Mouse (Mus musculus): ENCODE results near the gene Zdhhc4.

Gene Zdhhc4

GRCm38 (mm10) chr5:143328690-143329495 is at the start of gene Zdhhc4:
Gene Zdhhc4 (minus strand): TSS chr5:143329256.
- peak; percentile 91 to 94 for DNase-seq (ENCODE audit: low spot score in 2 of 2)

GRCm38 (mm10) chr5:143376156-143376555 is 47.1 kb upstream of the Zdhhc4 start:
- DNase-seq (ENCODE audit: low spot score in 2 of 2) = no peak

- DNase-seq (ENCODE audit: low spot score in 2 of 2) = peak; percentile 48 to 59
These were observed 46.2 kb upstream of the Zdhhc4 start for GRCm38 (mm10) chr5:143375242-143375641.

DNA sequence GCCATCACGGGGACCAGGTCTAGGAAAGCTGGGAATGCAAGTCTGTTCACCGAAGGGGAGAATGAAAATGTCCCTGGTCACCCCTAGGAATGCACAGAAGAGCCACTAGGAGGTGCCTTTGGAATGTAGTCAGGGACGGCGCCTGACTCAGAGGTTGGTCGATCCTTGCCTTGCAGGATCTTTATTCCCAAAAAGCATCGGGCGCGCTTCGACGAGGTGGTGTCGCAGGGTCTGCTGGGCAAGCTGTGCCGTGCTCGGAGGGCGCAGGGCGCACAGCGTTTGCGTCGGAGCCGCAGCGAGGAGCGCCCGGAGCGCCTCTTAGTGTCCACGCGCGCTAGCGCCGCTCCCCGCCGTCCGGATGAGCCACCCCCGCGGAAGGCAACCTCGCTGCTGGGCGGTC is 43.8 kb upstream of the Zdhhc4 start:
- no peak for DNase-seq (ENCODE audit: low spot score in 2 of 2)

DNA sequence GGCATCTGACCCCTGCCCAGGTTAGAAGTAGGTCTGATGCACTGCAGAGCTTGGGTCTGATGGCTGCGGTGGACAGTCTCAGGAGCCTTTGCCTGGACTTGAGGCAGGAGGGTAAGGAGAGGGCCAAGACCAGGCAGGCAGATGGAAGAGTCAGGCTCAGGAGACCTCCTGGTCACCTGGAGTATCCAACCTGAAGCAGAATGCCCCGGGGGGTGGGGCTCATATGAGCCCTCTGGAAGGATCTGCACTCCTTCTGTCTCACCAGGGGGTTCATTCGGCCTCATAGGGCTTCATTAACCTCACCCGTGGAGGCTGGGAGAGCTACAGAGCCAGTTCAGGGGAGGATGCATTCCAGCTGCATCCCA is 42.1 kb upstream of the Zdhhc4 start:
- DNase-seq (ENCODE audit: low spot score in 2 of 2) = no peak

DNA sequence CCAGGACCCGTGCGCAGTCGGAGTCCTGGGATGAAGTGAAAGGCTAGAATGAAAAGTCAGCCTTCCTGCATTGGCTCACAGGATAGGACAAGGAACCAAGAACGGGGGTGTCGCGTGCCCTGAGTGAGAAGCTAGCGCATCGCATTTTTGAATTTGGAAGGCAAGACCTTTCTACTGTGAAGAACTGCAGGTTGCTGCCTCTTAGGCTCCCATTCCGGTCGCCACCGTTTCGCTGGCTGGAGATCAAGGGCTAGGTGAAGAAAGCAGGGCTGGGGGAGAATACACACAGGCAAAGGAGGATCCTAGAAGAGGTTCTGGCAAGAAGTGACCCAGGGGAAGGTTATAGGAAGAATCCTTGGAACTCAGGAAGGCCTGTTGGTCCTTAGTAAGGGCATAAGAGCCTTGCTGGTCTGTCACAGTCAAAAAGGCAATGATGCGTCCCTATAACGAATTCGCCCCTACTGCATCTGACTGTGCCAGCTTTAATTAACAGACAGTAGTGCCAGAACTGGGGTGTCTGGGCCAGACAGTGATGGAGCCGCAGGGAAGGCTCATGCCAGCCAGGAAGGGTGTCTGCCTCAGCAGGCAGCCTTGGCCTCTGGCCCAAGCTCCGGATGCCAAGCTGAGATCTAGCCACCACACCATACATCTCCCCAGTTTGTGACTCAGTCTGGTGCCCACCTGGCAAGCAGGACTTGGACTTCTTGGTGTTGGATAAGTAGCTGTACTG is 41.5 kb upstream of the Zdhhc4 start:
- no peak for DNase-seq (ENCODE audit: low spot score in 2 of 2)

DNA sequence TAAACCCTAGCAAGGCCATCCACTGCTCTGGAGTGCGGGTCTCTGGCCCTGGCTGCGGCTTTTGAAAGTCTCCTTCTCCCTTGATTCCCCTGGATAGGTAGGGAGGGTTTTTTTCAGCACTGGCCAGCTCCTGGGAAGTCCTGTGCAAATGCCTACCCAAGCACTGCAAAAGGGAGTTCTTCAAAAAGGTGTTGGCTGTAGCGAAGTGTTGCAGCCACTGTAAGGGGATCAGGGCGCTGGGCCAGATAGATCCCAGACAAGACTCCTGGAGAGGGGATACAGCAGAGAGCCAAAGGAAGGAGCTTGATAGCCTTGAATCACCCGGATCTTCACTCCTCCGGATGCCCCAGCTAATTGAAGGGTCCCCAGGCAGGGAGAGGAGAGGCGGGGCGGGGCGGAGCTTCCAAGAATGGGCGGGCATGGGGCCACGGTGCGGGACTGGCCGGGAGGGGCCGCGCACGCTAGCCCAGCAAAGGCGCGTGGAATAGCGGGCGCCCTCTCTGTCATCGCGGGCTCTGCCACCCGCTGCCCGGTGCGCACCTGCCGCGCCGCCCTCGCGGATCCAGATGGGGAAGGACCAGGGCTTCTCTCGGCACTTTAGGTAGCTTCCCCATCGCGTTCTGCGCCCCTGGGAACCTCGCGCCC is 40.7 kb upstream of the Zdhhc4 start:
- no peak for DNase-seq (ENCODE audit: low spot score in 2 of 2)

DNA sequence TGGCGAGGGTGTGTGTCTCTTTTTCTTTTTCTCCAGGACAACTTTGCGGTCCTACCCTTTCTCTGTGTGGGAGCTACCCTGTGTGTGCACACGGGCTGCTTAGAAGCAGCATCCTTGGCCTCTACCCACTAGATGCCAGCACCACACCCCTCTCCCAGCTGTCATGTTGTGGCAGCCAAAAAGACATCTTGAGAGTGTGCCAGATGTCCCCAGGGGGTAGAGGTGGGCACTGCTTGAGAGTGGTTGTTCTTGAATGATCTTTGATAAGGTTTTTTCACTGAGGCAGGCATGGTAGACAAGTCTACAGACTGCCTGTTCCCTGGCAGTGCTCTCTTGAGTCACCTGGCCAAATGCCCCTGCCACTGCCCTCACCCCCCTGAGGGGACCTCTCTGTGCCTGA is 38.9 kb upstream of the Zdhhc4 start:
- no peak for DNase-seq (ENCODE audit: low spot score in 2 of 2)

GRCm38 (mm10) chr5:143363678-143364615 is 34.9 kb upstream of the Zdhhc4 start:
- DNase-seq (ENCODE audit: low spot score in 2 of 2) = no peak

DNA sequence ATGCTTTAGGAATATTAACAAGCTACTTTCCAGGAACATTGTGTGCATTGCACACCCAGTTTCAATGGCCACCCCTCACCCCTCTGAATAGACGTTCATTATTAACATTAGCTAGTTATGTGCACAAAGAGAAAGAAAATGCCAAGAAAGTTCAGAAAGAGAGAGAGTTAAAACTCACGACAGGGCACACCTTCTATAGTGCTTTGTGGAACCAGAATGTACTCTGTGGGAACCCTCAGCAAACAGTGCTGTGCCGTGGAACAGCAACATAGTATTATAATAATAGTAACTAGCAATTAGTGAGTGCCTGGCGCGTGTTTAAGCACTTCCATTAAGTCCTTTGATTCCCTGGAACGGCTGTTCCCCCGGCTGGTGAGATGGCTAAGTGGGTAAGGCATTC is 32.4 kb upstream of the Zdhhc4 start:
- no peak for DNase-seq (ENCODE audit: low spot score in 2 of 2)

GRCm38 (mm10) chr5:143360000-143360399 is 30.9 kb upstream of the Zdhhc4 start:
- DNase-seq (ENCODE audit: low spot score in 2 of 2) = no peak

DNA sequence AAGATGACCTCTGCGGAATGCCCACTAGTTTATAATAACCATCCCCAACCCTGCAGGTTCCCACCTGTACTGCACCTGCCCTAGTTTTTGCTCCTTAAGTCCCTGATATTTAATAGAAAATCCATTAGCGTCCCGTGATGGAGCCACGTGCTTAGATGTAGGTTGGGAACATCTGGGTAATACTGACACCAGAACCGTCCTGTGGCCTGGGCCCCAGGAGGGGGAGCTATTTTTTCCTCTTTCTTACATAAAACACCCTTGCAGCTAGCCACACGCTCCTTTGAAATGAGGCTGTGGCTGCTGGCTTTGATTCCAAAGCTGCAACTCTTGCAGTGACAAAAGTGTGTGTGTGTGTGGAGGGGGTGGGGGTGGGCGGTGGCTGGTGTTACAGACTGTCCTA is 30.2 kb upstream of the Zdhhc4 start:
- DNase-seq (ENCODE audit: low spot score in 2 of 2) = no peak

DNA sequence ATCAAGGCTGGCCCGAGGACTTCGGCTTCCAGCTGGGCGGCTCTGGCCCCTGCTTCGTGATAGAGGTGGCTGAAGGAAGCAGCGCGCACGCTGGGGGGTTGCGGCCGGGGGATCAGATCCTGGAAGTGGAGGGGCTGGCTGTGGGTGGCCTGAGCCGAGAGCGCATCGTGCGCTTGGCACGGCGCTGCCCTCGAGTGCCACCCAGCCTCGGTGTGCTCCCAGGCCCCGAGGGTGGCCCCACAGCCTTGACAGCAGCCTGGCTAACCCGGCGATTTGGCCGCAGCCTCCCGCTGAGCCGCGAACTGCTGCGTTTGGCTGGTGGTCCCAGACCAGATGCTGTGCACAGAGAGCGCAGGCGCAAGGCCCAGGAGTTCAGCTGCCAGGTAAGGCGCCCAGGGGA is 28.5 kb upstream of the Zdhhc4 start:
- DNase-seq (ENCODE audit: low spot score in 2 of 2) = no peak

- DNase-seq (ENCODE audit: low spot score in 2 of 2) = no peak
These were observed 27.8 kb upstream of the Zdhhc4 start, which contains the start of gene Grid2ip for GRCm38 (mm10) chr5:143356686-143357388. Gene Grid2ip (plus strand): TSS chr5:143357338.

DNA sequence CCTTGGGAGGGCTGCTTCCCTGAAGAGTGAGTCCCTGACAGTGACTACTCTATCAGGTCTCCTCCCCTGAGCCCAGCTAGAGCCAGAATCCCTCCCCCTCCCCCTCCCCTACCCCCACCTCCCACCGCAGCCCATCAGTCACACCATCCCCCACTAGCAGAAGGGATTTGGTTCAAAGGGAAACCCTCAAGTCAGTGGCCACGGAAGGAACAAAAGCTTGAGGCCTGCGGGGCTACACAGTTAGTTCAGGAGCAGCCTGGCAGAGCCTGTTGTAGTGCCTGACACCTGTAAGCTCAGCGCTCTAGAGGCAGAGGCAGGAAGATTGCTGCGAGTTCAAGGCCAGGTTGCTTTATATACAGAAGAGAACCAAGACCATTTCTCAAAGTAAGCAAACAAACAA is 27.0 kb upstream of the Zdhhc4 start:
- DNase-seq (ENCODE audit: low spot score in 2 of 2) = no peak

DNA sequence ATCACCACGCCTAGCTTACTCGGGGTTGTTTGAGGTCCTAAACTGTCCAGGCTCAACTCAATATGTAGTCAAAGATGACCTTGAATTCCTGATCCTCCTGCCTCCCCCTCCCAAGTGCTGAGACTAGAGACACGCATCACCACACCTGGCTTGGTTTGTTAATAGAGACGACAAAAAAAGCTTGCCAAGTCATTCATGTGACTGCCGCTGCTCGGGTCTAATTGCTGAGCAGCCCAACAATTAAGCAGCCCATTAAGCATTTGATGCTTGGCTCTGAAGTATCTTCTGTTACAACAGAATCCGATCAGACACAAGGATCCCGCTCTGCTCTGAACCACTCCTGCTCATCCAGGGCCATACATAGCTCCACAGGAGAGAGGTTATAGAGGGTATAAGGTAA is 17.3 kb upstream of the Zdhhc4 start:
- DNase-seq (ENCODE audit: low spot score in 2 of 2) = no peak

GRCm38 (mm10) chr5:143339603-143340002 is 10.5 kb upstream of the Zdhhc4 start:
- DNase-seq (ENCODE audit: low spot score in 2 of 2) = no peak

DNA sequence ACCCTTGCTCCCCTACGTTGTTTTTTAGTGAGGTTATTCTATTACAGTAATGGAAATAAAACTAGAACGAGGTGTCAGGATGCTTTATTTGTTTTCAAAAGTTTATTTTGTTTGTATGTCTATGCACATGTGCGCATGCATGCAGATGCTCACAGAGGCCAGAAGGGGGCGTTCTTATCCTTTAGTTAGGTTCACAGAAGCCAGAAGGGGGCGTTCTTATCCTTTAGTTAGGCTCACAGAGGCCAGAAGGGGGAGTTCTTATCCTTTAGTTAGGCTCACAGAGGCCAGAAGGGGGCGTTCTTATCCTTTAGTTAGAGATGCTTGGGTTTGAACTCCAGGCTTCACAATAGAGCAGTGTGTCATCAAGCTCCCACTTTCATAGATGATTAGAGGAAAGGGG is 7.5 kb upstream of the Zdhhc4 start:
- DNase-seq (ENCODE audit: low spot score in 2 of 2) = no peak

DNA sequence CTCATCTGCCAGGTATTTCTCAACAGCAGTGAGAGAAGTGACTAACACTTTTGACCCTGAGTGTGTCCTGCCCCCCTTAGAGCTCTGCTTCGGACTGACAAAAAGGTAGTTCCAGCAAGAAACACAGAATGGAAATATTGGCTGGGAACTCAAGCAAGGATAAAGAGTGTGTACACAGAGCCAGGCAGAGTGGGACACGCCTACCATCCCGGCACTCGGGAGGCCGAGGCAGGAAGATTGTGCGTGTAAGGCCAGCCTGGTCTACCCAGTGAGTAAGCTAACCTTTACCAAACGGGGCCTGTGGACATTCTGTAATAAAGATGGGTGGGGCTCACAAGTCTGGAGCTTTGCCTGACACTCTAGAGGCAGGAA is 6.0 kb upstream of the Zdhhc4 start:
- no peak for DNase-seq (ENCODE audit: low spot score in 2 of 2)

GRCm38 (mm10) chr5:143334418-143335088 is 5.5 kb upstream of the Zdhhc4 start:
- no peak for DNase-seq (ENCODE audit: low spot score in 2 of 2)
